Comparison of ENCODE assay signal across 27 mouse cellular contexts in the genomic region with DNA sequence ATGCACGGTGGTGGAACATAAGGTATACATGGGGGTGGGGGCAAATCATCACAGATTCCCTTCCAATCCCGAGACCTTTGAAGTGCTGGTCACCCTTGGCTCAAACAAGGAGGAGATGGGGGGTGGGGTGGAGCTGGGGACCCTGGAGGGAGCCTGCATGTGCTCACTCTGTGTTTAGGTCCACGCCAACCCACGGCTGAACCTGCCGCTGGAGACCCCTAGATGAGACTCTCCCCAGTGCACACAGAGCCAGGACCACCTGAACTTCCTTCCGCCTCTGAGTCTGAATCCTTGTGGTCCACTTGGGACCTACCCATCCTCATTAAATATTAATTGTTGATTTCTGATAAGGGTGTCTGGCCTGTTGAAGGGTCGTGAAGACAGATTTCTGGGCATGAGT. TPM values are rescaled to one million over a fixed set of nuclear protein-coding genes. Genes with fewer than 3 reads are reported as not detected.
DNase-seq lines count a peak whose midpoint lies in the region; ATAC-seq and TF ChIP-seq lines count a peak whose summit lies in the region.
"Had no signal": no experiment of that assay in that cellular context is flagged by ENCODE, and none has a peak within 500 bp of the region (broad histone marks: within the 10 kb centered on the region; RNA-seq: fewer than 3 reads in every experiment).

No protein-coding gene starts in this region.

- DNase-seq in heart, postnatal 25 days (ENCODE audit: low spot score), result no peak
- DNase-seq in liver, embryonic 13.5 days, result no peak
- no peak for DNase-seq in liver, embryonic 11.5 days (ENCODE audit: low spot score)
- DNase-seq in liver, postnatal 0 days, result no peak
- DNase-seq in hindbrain, postnatal 0 days (ENCODE audit: low spot score), result no peak

- H3K9ac ChIP-seq in heart, embryonic 11.5 days (ENCODE audit: low read depth, low read length), result 0 out of 2 replicates have a peak overlapping the region, but pooled peaks have one; percentile 24
- peak overlapping the region; percentile 56 for H3K9ac ChIP-seq in liver, embryonic 13.5 days
- H3K9ac ChIP-seq in liver, embryonic 11.5 days (ENCODE audit: low read depth, low read length), result no peak overlapping the region
- no peak overlapping the region for H3K9ac ChIP-seq in liver, postnatal 0 days (replicated peaks)
- no peak overlapping the region for H3K9ac ChIP-seq in hindbrain, postnatal 0 days (replicated peaks; ENCODE audit: low read length)
- H3K9ac ChIP-seq: forebrain, embryonic 12.5 days; heart, embryonic 15.5 days; hindbrain, embryonic 12.5 days; hindbrain, embryonic 15.5 days; intestine, embryonic 15.5 days had no signal

- 0 out of 2 replicates have a peak overlapping the region, but pooled peaks have one; percentile 18 for H3K27ac ChIP-seq in heart, embryonic 11.5 days (ENCODE audit: low read depth, low read length)
- H3K27ac ChIP-seq in liver, embryonic 13.5 days, result peak overlapping the region; percentile 99
- no peak overlapping the region for H3K27ac ChIP-seq in liver, embryonic 11.5 days (ENCODE audit: low read depth, low read length)
- peak overlapping the region; percentile 63 for H3K27ac ChIP-seq in liver, postnatal 0 days (ENCODE audit: low read depth)
- H3K27ac ChIP-seq in hindbrain, postnatal 0 days, result no peak overlapping the region
- H3K27ac ChIP-seq: forebrain, embryonic 12.5 days; heart, embryonic 15.5 days; hindbrain, embryonic 12.5 days; hindbrain, embryonic 15.5 days; intestine, embryonic 15.5 days had no signal

- ATAC-seq in erythroblast, adult 5-6 weeks (replicated peaks; ENCODE audit: low FRiP score, poor library complexity, severe bottlenecking), result no peak
- no peak for ATAC-seq in heart, embryonic 11.5 days (replicated peaks; ENCODE audit: insufficient number of reproducible peaks, low FRiP score, low TSS enrichment)
- no peak for ATAC-seq in liver, embryonic 13.5 days (ENCODE audit: low read depth)
- no peak for ATAC-seq in liver, embryonic 11.5 days (replicated peaks; ENCODE audit: low FRiP score)
- no peak for ATAC-seq in liver, postnatal 0 days
- ATAC-seq in hindbrain, postnatal 0 days, result no peak
- ATAC-seq: forebrain, embryonic 16.5 days; intestine, embryonic 15.5 days; Patski had no signal

- peak overlapping the region; percentile 67 for H3K4me3 ChIP-seq in erythroblast, embryonic 14.5 days (replicated peaks)
- H3K4me3 ChIP-seq in heart, embryonic 11.5 days (ENCODE audit: low read depth, low read length), result no peak overlapping the region
- H3K4me3 ChIP-seq in liver, embryonic 13.5 days (replicated peaks), result no peak overlapping the region
- no peak overlapping the region for H3K4me3 ChIP-seq in liver, embryonic 11.5 days (ENCODE audit: low read depth, low read length)
- no peak overlapping the region for H3K4me3 ChIP-seq in liver, postnatal 0 days (ENCODE audit: low read depth, low read length)
- no peak overlapping the region for H3K4me3 ChIP-seq in hindbrain, postnatal 0 days (ENCODE audit: low read length)
- H3K4me3 ChIP-seq: forebrain, embryonic 12.5 days; heart, embryonic 15.5 days; hindbrain, embryonic 12.5 days; hindbrain, embryonic 15.5 days; intestine, embryonic 15.5 days had no signal

- no peaks in the 10 kb centered on the region for H3K27me3 ChIP-seq in erythroblast, embryonic 14.5 days (ENCODE audit: control insufficient read depth)
- peaks cover 4% of the 10 kb centered on the region; the same call in 1 of the 2 replicates for H3K27me3 ChIP-seq in heart, embryonic 11.5 days (ENCODE audit: control insufficient read depth, insufficient read depth, low read length)
- H3K27me3 ChIP-seq in liver, embryonic 13.5 days, result peaks cover 12% of the 10 kb centered on the region
- no peaks in the 10 kb centered on the region for H3K27me3 ChIP-seq in liver, embryonic 11.5 days (replicated peaks; ENCODE audit: control insufficient read depth, insufficient read depth, low read length)
- no peaks in the 10 kb centered on the region for H3K27me3 ChIP-seq in liver, postnatal 0 days (ENCODE audit: insufficient read depth, low read length)
- no peaks in the 10 kb centered on the region for H3K27me3 ChIP-seq in hindbrain, postnatal 0 days (ENCODE audit: insufficient read depth, low read length)
- H3K27me3 ChIP-seq: forebrain, embryonic 12.5 days; hindbrain, embryonic 12.5 days; hindbrain, embryonic 15.5 days; intestine, embryonic 15.5 days had no signal

- TF ChIP-seq EP300 in liver, postnatal 0 days (IDR thresholded peaks at IDR 0.05; ENCODE audit: low read depth), result no peak

- H3K36me3 ChIP-seq in erythroblast, embryonic 14.5 days (ENCODE audit: control insufficient read depth), result peaks cover 29% of the 10 kb centered on the region
- no peaks in the 10 kb centered on the region for H3K36me3 ChIP-seq in heart, embryonic 11.5 days (ENCODE audit: control insufficient read depth, insufficient read depth, low read length)
- H3K36me3 ChIP-seq in liver, embryonic 13.5 days, result no peaks in the 10 kb centered on the region
- no peaks in the 10 kb centered on the region for H3K36me3 ChIP-seq in liver, embryonic 11.5 days (ENCODE audit: control insufficient read depth, insufficient read depth, low read length)
- H3K36me3 ChIP-seq in liver, postnatal 0 days (replicated peaks; ENCODE audit: insufficient read depth, low read length), result no peaks in the 10 kb centered on the region
- H3K36me3 ChIP-seq in hindbrain, postnatal 0 days (ENCODE audit: insufficient read depth, low read length), result no peaks in the 10 kb centered on the region
- H3K36me3 ChIP-seq: forebrain, embryonic 12.5 days; heart, embryonic 15.5 days; hindbrain, embryonic 12.5 days; hindbrain, embryonic 15.5 days; intestine, embryonic 15.5 days had no signal

- TF ChIP-seq CTCF in liver, postnatal 0 days (IDR thresholded peaks at IDR 0.05; ENCODE audit: low read depth), result no peak
- no peak for TF ChIP-seq CTCF in hindbrain, postnatal 0 days (IDR thresholded peaks at IDR 0.05; ENCODE audit: low read depth)

- H3K9me3 ChIP-seq in erythroblast, embryonic 14.5 days (ENCODE audit: control insufficient read depth, low read length), result no peaks in the 10 kb centered on the region
- H3K9me3 ChIP-seq in heart, embryonic 11.5 days (replicated peaks; ENCODE audit: control insufficient read depth, low read length), result no peaks in the 10 kb centered on the region
- H3K9me3 ChIP-seq in liver, embryonic 13.5 days (replicated peaks), result no peaks in the 10 kb centered on the region
- no peaks in the 10 kb centered on the region for H3K9me3 ChIP-seq in liver, embryonic 11.5 days (ENCODE audit: control insufficient read depth, low read length)
- no peaks in the 10 kb centered on the region for H3K9me3 ChIP-seq in liver, postnatal 0 days (ENCODE audit: low read length)
- no peaks in the 10 kb centered on the region for H3K9me3 ChIP-seq in hindbrain, postnatal 0 days (ENCODE audit: low read length)
- H3K9me3 ChIP-seq: forebrain, embryonic 12.5 days; heart, embryonic 15.5 days; hindbrain, embryonic 12.5 days; hindbrain, embryonic 15.5 days; intestine, embryonic 15.5 days had no signal

- 70% methylated on average over 7 of the region's 7 CpGs for WGBS in heart, embryonic 11.5 days (ENCODE audit: insufficient replicate concordance)
- 71% methylated on average over 7 of the region's 7 CpGs for WGBS in liver, embryonic 13.5 days (ENCODE audit: insufficient replicate concordance)
- 73% methylated on average over 7 of the region's 7 CpGs for WGBS in liver, embryonic 11.5 days
- WGBS in liver, postnatal 0 days (ENCODE audit: insufficient replicate concordance), result 72% methylated on average over 7 of the region's 7 CpGs
- WGBS in hindbrain, postnatal 0 days, result 75% methylated on average over 7 of the region's 7 CpGs

- no peak overlapping the region for H3K4me2 ChIP-seq in heart, embryonic 11.5 days
- peak overlapping the region; percentile 88 for H3K4me2 ChIP-seq in liver, embryonic 13.5 days
- no peak overlapping the region for H3K4me2 ChIP-seq in liver, embryonic 11.5 days
- no peak overlapping the region for H3K4me2 ChIP-seq in liver, postnatal 0 days (ENCODE audit: low read depth, low read length)
- H3K4me2 ChIP-seq in hindbrain, postnatal 0 days (ENCODE audit: low read depth, low read length), result no peak overlapping the region
- H3K4me2 ChIP-seq: forebrain, embryonic 12.5 days; heart, embryonic 15.5 days; hindbrain, embryonic 12.5 days; hindbrain, embryonic 15.5 days; intestine, embryonic 15.5 days had no signal

- H3K4me1 ChIP-seq in erythroblast, embryonic 14.5 days (ENCODE audit: control insufficient read depth), result peaks cover 87% of the 10 kb centered on the region
- H3K4me1 ChIP-seq in heart, embryonic 11.5 days (ENCODE audit: control insufficient read depth, insufficient read depth, low read length), result peaks cover 30% of the 10 kb centered on the region
- H3K4me1 ChIP-seq in liver, embryonic 13.5 days (replicated peaks), result peaks cover 74% of the 10 kb centered on the region
- peaks cover 47% of the 10 kb centered on the region for H3K4me1 ChIP-seq in liver, embryonic 11.5 days (replicated peaks; ENCODE audit: control insufficient read depth, insufficient read depth, low read length)
- peaks cover 25% of the 10 kb centered on the region for H3K4me1 ChIP-seq in liver, postnatal 0 days (ENCODE audit: insufficient read depth)
- H3K4me1 ChIP-seq in hindbrain, postnatal 0 days (ENCODE audit: insufficient read depth, low read length), result peaks cover 10% of the 10 kb centered on the region; the same call in 1 of the 2 replicates

- intact Hi-C loops in heart, postnatal 25 days (cut with DNase I), result loop anchor here (5.0 kb wide), 1 partner anchor 180 kb away; no protein-coding TSS in a partner anchor

RNA-seq across cellular contexts. Expression of a gene that starts 10.8 kb away (rescaled TPM):
- not detected in 2 replicates for polyA plus RNA-seq in erythroblast, embryonic 14.5 days (2012)
- total RNA-seq in erythroblast, adult 5-6 weeks (2015; ENCODE audit: low replicate concordance), result not detected in 2 replicates
- total RNA-seq in erythroblast, adult 5-6 weeks (2017; ENCODE audit: low replicate concordance), result not detected in 2 replicates
- polyA plus RNA-seq in heart, embryonic 11.5 days (2014; fragmentation: Nextera tagmentation; extraction: Ambion mirVana), result 0.27 TPM in 1 of 2 replicates, not detected in the other
- total RNA-seq in heart, postnatal 25 days (2021), result not detected
- polyA plus RNA-seq in liver, embryonic 13.5 days (2015; fragmentation: Nextera tagmentation; extraction: Ambion mirVana), result not detected in 2 replicates
- not detected in 2 replicates for polyA plus RNA-seq in liver, embryonic 11.5 days (2014; fragmentation: Nextera tagmentation; extraction: Ambion mirVana)
- polyA plus RNA-seq in liver, postnatal 0 days (2015; fragmentation: Nextera tagmentation; extraction: Ambion mirVana), result not detected in 2 replicates
- not detected in 2 replicates for total RNA-seq in hindbrain, postnatal 0 days (2014; rRNA removed)
- polyA plus RNA-seq in hindbrain, postnatal 0 days (2015; fragmentation: Nextera tagmentation; extraction: Ambion mirVana), result 0.33 and 0.52 TPM in 2 replicates
- total RNA-seq: adrenal gland, adult 18-20 months; adrenal gland, postnatal 10 days; adrenal gland, postnatal 36 days; ES-E14; gastrocnemius, adult 18-20 months; gastrocnemius, postnatal 10 days; gastrocnemius, postnatal 4 days; heart, adult 18-20 months; heart, postnatal 10 days; hematopoietic stem cell, adult 5-6 weeks had no signal
- polyA plus RNA-seq: embryonic facial prominence, embryonic 11.5 days; embryonic facial prominence, embryonic 14.5 days; forebrain, embryonic 12.5 days; forebrain, embryonic 16.5 days; heart, embryonic 15.5 days; hindbrain, embryonic 12.5 days; Patski had no signal

RNA-seq across cellular contexts. Expression of a gene that starts 19.2 kb away (rescaled TPM):
- polyA plus RNA-seq in erythroblast, embryonic 14.5 days (2012), result not detected in 2 replicates
- total RNA-seq in erythroblast, adult 5-6 weeks (2015; ENCODE audit: low replicate concordance), result not detected in 2 replicates
- not detected in 2 replicates for total RNA-seq in erythroblast, adult 5-6 weeks (2017; ENCODE audit: low replicate concordance)
- polyA plus RNA-seq in heart, embryonic 11.5 days (2014; fragmentation: Nextera tagmentation; extraction: Ambion mirVana), result 3.2 and 3.8 TPM in 2 replicates
- total RNA-seq in heart, postnatal 25 days (2021), result under 1 TPM; 0.75 to 0.95 TPM
- 0.65 and 0.71 TPM in 2 replicates for polyA plus RNA-seq in liver, embryonic 13.5 days (2015; fragmentation: Nextera tagmentation; extraction: Ambion mirVana)
- polyA plus RNA-seq in liver, embryonic 11.5 days (2014; fragmentation: Nextera tagmentation; extraction: Ambion mirVana), result 1.3 TPM in 2 replicates
- 0.81 and 1.0 TPM in 2 replicates for polyA plus RNA-seq in liver, postnatal 0 days (2015; fragmentation: Nextera tagmentation; extraction: Ambion mirVana)
- total RNA-seq in hindbrain, postnatal 0 days (2014; rRNA removed), result not detected in 2 replicates
- 0.16 TPM in 1 of 2 replicates, not detected in the other for polyA plus RNA-seq in hindbrain, postnatal 0 days (2015; fragmentation: Nextera tagmentation; extraction: Ambion mirVana)
- total RNA-seq: adrenal gland, adult 18-20 months; adrenal gland, postnatal 10 days; gastrocnemius, adult 18-20 months; gastrocnemius, postnatal 10 days; gastrocnemius, postnatal 4 days had no signal

Comparison
In these comparisons a context has a peak if more than half of its experiments do, and no peak if none do; other contexts are left out.
1. H3K27ac ChIP-seq: peak in heart, embryonic 11.5 days (single experiment), liver, embryonic 13.5 days (single experiment) and liver, postnatal 0 days (single experiment); none in liver, embryonic 11.5 days (single experiment) and hindbrain, postnatal 0 days (single experiment).
2. H3K9ac ChIP-seq: peak in heart, embryonic 11.5 days (single experiment) and liver, embryonic 13.5 days (single experiment); none in liver, embryonic 11.5 days (single experiment), liver, postnatal 0 days (single experiment) and hindbrain, postnatal 0 days (single experiment).